Mouse (Mus musculus) liver, adult 10 weeks (tissue): ENCODE measurements around the gene Vmn2r49. TPM values are rescaled to one million over a fixed set of nuclear protein-coding genes. Genes with fewer than 3 reads are reported as not detected.

Source experiments
- polyA plus RNA-seq: library from polyadenylated mRNA; stranded (reverse); fragments of 350-450 nt; fragmentation: Illumina TruSeq; extraction: RNeasy Lipid Tissue Mini Kit (QIAGEN cat#74804); gene quantifications from one replicate; pipeline ENCODE4 v1.2.3, GENCODE M21; 2014; ENCODE audit warnings: low read depth, low replicate concordance

The Vmn2r49 gene
- polyA plus RNA-seq: not detected

GRCm38 (mm10) chr7:9992157-9992556 lies at the start of gene Vmn2r49:
Gene Vmn2r49, minus strand, starts transcription at chr7:9992257.

GRCm38 (mm10) chr7:9953485-9953884 lies 38.6 kb downstream of the Vmn2r49 start, which contains the start of gene Vmn2r48:
Gene Vmn2r48, minus strand, starts transcription at chr7:9953585.

Other genes with a start within 250 kb of the Vmn2r49 start
- gene Vmn2r46, start 221.7 kb downstream of the Vmn2r49 start, polyA plus RNA-seq: not detected
- gene Vmn2r47, start 150.9 kb downstream of the Vmn2r49 start, polyA plus RNA-seq: not detected
- not detected for gene Vmn2r48, start 38.7 kb downstream of the Vmn2r49 start, polyA plus RNA-seq
- not detected for gene Vmn2r50, start 61.0 kb upstream of the Vmn2r49 start, polyA plus RNA-seq
- not detected for gene Vmn2r51, start 113.5 kb upstream of the Vmn2r49 start, polyA plus RNA-seq
- not detected for gene Vmn2r52, start 184.3 kb upstream of the Vmn2r49 start, polyA plus RNA-seq